Mouse (Mus musculus): ENCODE data around the gene Bcas3.

The Bcas3 gene

GRCm38 (mm10) chr11:85615421-85615820, 262.5 kb downstream of the Bcas3 start:
- no peak for DNase-seq (ENCODE audit: low read depth, low spot score)

GRCm38 (mm10) chr11:85621486-85621885, 268.5 kb downstream of the Bcas3 start:
- no peak for DNase-seq (ENCODE audit: low read depth, low spot score)

- DNase-seq (ENCODE audit: low read depth, low spot score), result no peak
Measured at GRCm38 (mm10) chr11:85621994-85622393, 269.0 kb downstream of the Bcas3 start.

GRCm38 (mm10) chr11:85625206-85625605, 272.2 kb downstream of the Bcas3 start:
- no peak for DNase-seq (ENCODE audit: low read depth, low spot score)

- DNase-seq (ENCODE audit: low read depth, low spot score), result peak; percentile 27
Measured at GRCm38 (mm10) chr11:85626846-85627245, 273.9 kb downstream of the Bcas3 start.

- no peak for DNase-seq (ENCODE audit: low read depth, low spot score)
Measured at GRCm38 (mm10) chr11:85627405-85627804, 274.4 kb downstream of the Bcas3 start.

GRCm38 (mm10) chr11:85628303-85629063, 275.5 kb downstream of the Bcas3 start:
- DNase-seq (ENCODE audit: low read depth, low spot score), result no peak

- DNase-seq (ENCODE audit: low read depth, low spot score), result no peak
Measured at GRCm38 (mm10) chr11:85632568-85632981, 279.6 kb downstream of the Bcas3 start.

GRCm38 (mm10) chr11:85638696-85639495, 285.9 kb downstream of the Bcas3 start:
- DNase-seq (ENCODE audit: low read depth, low spot score), result no peak

GRCm38 (mm10) chr11:85640659-85641058, 287.7 kb downstream of the Bcas3 start:
- DNase-seq (ENCODE audit: low read depth, low spot score), result no peak

- no peak for DNase-seq (ENCODE audit: low read depth, low spot score)
Measured at GRCm38 (mm10) chr11:85641486-85641885, 288.5 kb downstream of the Bcas3 start.

- no peak for DNase-seq (ENCODE audit: low read depth, low spot score)
Measured at GRCm38 (mm10) chr11:85642591-85642990, 289.6 kb downstream of the Bcas3 start.

GRCm38 (mm10) chr11:85643025-85643424, 290.1 kb downstream of the Bcas3 start:
- no peak for DNase-seq (ENCODE audit: low read depth, low spot score)

- no peak for DNase-seq (ENCODE audit: low read depth, low spot score)
Measured at GRCm38 (mm10) chr11:85643479-85644000, 290.6 kb downstream of the Bcas3 start.

- DNase-seq (ENCODE audit: low read depth, low spot score), result no peak
Measured at GRCm38 (mm10) chr11:85644027-85644747, 291.2 kb downstream of the Bcas3 start.

GRCm38 (mm10) chr11:85644748-85645060, 291.7 kb downstream of the Bcas3 start:
- DNase-seq (ENCODE audit: low read depth, low spot score), result no peak

- no peak for DNase-seq (ENCODE audit: low read depth, low spot score)
Measured at GRCm38 (mm10) chr11:85645152-85645835, 292.3 kb downstream of the Bcas3 start.

GRCm38 (mm10) chr11:85648893-85649292, 295.9 kb downstream of the Bcas3 start:
- DNase-seq (ENCODE audit: low read depth, low spot score), result no peak

- no peak for DNase-seq (ENCODE audit: low read depth, low spot score)
Measured at GRCm38 (mm10) chr11:85649373-85649772, 296.4 kb downstream of the Bcas3 start.

- no peak for DNase-seq (ENCODE audit: low read depth, low spot score)
Measured at GRCm38 (mm10) chr11:85657471-85657870, 304.5 kb downstream of the Bcas3 start.

- DNase-seq (ENCODE audit: low read depth, low spot score), result no peak
Measured at GRCm38 (mm10) chr11:85660304-85660703, 307.3 kb downstream of the Bcas3 start.
